15 mouse cellular contexts compared by ENCODE assay signal in genomic region chr12:85298127-85298834, GRCm38 (mm10). TPM values are rescaled to one million over a fixed set of nuclear protein-coding genes. Genes with fewer than 3 reads are reported as not detected.
A peak's percentile ranks its signal among the peaks of the same experiment; 100 is the strongest.
DNase-seq lines count a peak whose midpoint lies in the region; ATAC-seq and TF ChIP-seq lines count a peak whose summit lies in the region.
"Had no signal": no experiment of that assay in that cellular context is flagged by ENCODE, and none has a peak within 500 bp of the region (broad histone marks: within the 10 kb centered on the region; RNA-seq: fewer than 3 reads in every experiment).

No protein-coding gene starts in this region.

- no peak for TF ChIP-seq EP300 in stomach, postnatal 0 days (optimal IDR thresholded peaks at IDR 0.05)

- H3K4me2 ChIP-seq in embryonic facial prominence, embryonic 15.5 days (replicated peaks): no peak overlapping the region
- H3K4me2 ChIP-seq in stomach, embryonic 14.5 days (replicated peaks; ENCODE audit: low read depth, low read length): no peak overlapping the region
- H3K4me2 ChIP-seq in stomach, postnatal 0 days (replicated peaks; ENCODE audit: low read depth): no peak overlapping the region
- H3K4me2 ChIP-seq in stomach, embryonic 16.5 days (ENCODE audit: low read depth, low read length): no peak overlapping the region
- H3K4me2 ChIP-seq: heart, embryonic 11.5 days; hindbrain, embryonic 14.5 days had no signal

- no peak for ATAC-seq in embryonic facial prominence, embryonic 15.5 days (ENCODE audit: insufficient number of reproducible peaks, low FRiP score, low TSS enrichment, low read depth)
- ATAC-seq in stomach, embryonic 14.5 days (ENCODE audit: insufficient number of reproducible peaks, insufficient read depth, low FRiP score, low read depth): no peak
- no peak for ATAC-seq in stomach, postnatal 0 days (ENCODE audit: low FRiP score, low TSS enrichment)
- no peak for ATAC-seq in stomach, embryonic 16.5 days (ENCODE audit: insufficient read depth, low FRiP score)
- no peak for ATAC-seq in megakaryocyte progenitor cell, adult 5-6 weeks (replicated peaks; ENCODE audit: poor library complexity)

- H3K27ac ChIP-seq in embryonic facial prominence, embryonic 15.5 days (replicated peaks): peak overlapping the region; percentile 34; the same call in 1 of the 2 replicates
- H3K27ac ChIP-seq in embryonic facial prominence, embryonic 10.5 days (replicated peaks): no peak overlapping the region
- 0 out of 2 replicates have a peak overlapping the region, but pooled peaks have one; percentile 21 for H3K27ac ChIP-seq in stomach, embryonic 14.5 days (ENCODE audit: low read length)
- H3K27ac ChIP-seq in stomach, postnatal 0 days (replicated peaks): no peak overlapping the region
- 0 out of 2 replicates have a peak overlapping the region, but pooled peaks have one; percentile 36 for H3K27ac ChIP-seq in stomach, embryonic 16.5 days (ENCODE audit: low read length)
- H3K27ac ChIP-seq: hindbrain, embryonic 14.5 days; layer of hippocampus, adult 2 months had no signal

- H3K4me3 ChIP-seq in embryonic facial prominence, embryonic 15.5 days (replicated peaks): no peak overlapping the region
- H3K4me3 ChIP-seq in embryonic facial prominence, embryonic 10.5 days: no peak overlapping the region
- H3K4me3 ChIP-seq in stomach, embryonic 14.5 days (ENCODE audit: low read depth, low read length): no peak overlapping the region
- H3K4me3 ChIP-seq in stomach, postnatal 0 days (ENCODE audit: low read depth, low read length): no peak overlapping the region
- H3K4me3 ChIP-seq in stomach, embryonic 16.5 days (replicated peaks; ENCODE audit: low read length): no peak overlapping the region
- H3K4me3 ChIP-seq: erythroblast, embryonic 14.5 days; layer of hippocampus, adult 2 months had no signal

- peaks cover 39% of the 10 kb centered on the region for H3K36me3 ChIP-seq in embryonic facial prominence, embryonic 15.5 days
- peaks cover 56% of the 10 kb centered on the region for H3K36me3 ChIP-seq in embryonic facial prominence, embryonic 10.5 days (replicated peaks)
- H3K36me3 ChIP-seq in stomach, embryonic 14.5 days (ENCODE audit: control insufficient read depth, insufficient read depth, low read length): peaks cover 24% of the 10 kb centered on the region
- H3K36me3 ChIP-seq in stomach, postnatal 0 days (ENCODE audit: control insufficient read depth, insufficient read depth, low read length): peaks cover 17% of the 10 kb centered on the region
- H3K36me3 ChIP-seq in stomach, embryonic 16.5 days (ENCODE audit: control insufficient read depth, insufficient read depth, low read length): peaks cover 14% of the 10 kb centered on the region; the same call in 1 of the 2 replicates

- DNase-seq in embryonic facial prominence, embryonic 10.5 days (ENCODE audit: low spot score): no peak
- DNase-seq in stomach, postnatal 0 days (ENCODE audit: low spot score): no peak
- DNase-seq in kidney, postnatal 4 days: peak; percentile 33 to 47
- DNase-seq in right cerebral cortex, postnatal 4 days: no peak
- DNase-seq: cerebellum, postnatal 10 days; lung, postnatal 14 days had no signal

- WGBS in embryonic facial prominence, embryonic 15.5 days: 68% methylated on average over 11 of the region's 11 CpGs
- 82% methylated on average over 11 of the region's 11 CpGs for WGBS in embryonic facial prominence, embryonic 10.5 days
- 45% methylated on average over 11 of the region's 11 CpGs for WGBS in stomach, embryonic 14.5 days
- WGBS in stomach, postnatal 0 days: 45% methylated on average over 11 of the region's 11 CpGs
- 48% methylated on average over 11 of the region's 11 CpGs for WGBS in stomach, embryonic 16.5 days

- no peak overlapping the region for H3K9ac ChIP-seq in embryonic facial prominence, embryonic 15.5 days
- no peak overlapping the region for H3K9ac ChIP-seq in stomach, embryonic 14.5 days (replicated peaks; ENCODE audit: low read depth, low read length)
- H3K9ac ChIP-seq in stomach, postnatal 0 days (ENCODE audit: low read length): no peak overlapping the region
- H3K9ac ChIP-seq in stomach, embryonic 16.5 days (ENCODE audit: low read length): no peak overlapping the region
- H3K9ac ChIP-seq: hindbrain, embryonic 14.5 days had no signal

- TF ChIP-seq CTCF in stomach, postnatal 0 days (IDR thresholded peaks at IDR 0.05; ENCODE audit: low read depth): no peak

- no peaks in the 10 kb centered on the region for H3K27me3 ChIP-seq in embryonic facial prominence, embryonic 15.5 days
- no peaks in the 10 kb centered on the region for H3K27me3 ChIP-seq in embryonic facial prominence, embryonic 10.5 days (replicated peaks; ENCODE audit: low read depth, poor library complexity, severe bottlenecking)
- H3K27me3 ChIP-seq in stomach, embryonic 14.5 days (ENCODE audit: control insufficient read depth, insufficient read depth, low read length): no peaks in the 10 kb centered on the region
- H3K27me3 ChIP-seq in stomach, postnatal 0 days (ENCODE audit: control insufficient read depth, insufficient read depth, low read length): no peaks in the 10 kb centered on the region
- no peaks in the 10 kb centered on the region for H3K27me3 ChIP-seq in stomach, embryonic 16.5 days (ENCODE audit: control insufficient read depth, insufficient read depth, low read length)

- peaks cover 27% of the 10 kb centered on the region for H3K4me1 ChIP-seq in embryonic facial prominence, embryonic 15.5 days
- H3K4me1 ChIP-seq in embryonic facial prominence, embryonic 10.5 days: peaks cover 11% of the 10 kb centered on the region
- peaks cover 9% of the 10 kb centered on the region; the same call in 1 of the 2 replicates for H3K4me1 ChIP-seq in stomach, embryonic 14.5 days (ENCODE audit: control insufficient read depth, insufficient read depth, low read length)
- 0 out of 2 replicates have a peak, but pooled peaks cover 2% of the 10 kb centered on the region for H3K4me1 ChIP-seq in stomach, postnatal 0 days (replicated peaks; ENCODE audit: control insufficient read depth, insufficient read depth)
- peaks cover 16% of the 10 kb centered on the region for H3K4me1 ChIP-seq in stomach, embryonic 16.5 days (ENCODE audit: control insufficient read depth, insufficient read depth, low read length)

- no peaks in the 10 kb centered on the region for H3K9me3 ChIP-seq in embryonic facial prominence, embryonic 15.5 days (replicated peaks)
- peaks cover 9% of the 10 kb centered on the region; the same call in 1 of the 2 replicates for H3K9me3 ChIP-seq in embryonic facial prominence, embryonic 10.5 days
- 0 out of 2 replicates have a peak, but pooled peaks cover 3% of the 10 kb centered on the region for H3K9me3 ChIP-seq in stomach, embryonic 14.5 days (ENCODE audit: control insufficient read depth, low read depth, low read length)
- no peaks in the 10 kb centered on the region for H3K9me3 ChIP-seq in stomach, postnatal 0 days (ENCODE audit: control insufficient read depth, low read length)
- H3K9me3 ChIP-seq in stomach, embryonic 16.5 days (replicated peaks; ENCODE audit: control insufficient read depth, low read length): peaks cover 8% of the 10 kb centered on the region; the same call in 1 of the 2 replicates

RNA-seq across cellular contexts. Expression of gene Zc2hc1c, which starts 9.9 kb away (rescaled TPM):
- 1.7 and 2.4 TPM in 2 replicates for polyA plus RNA-seq in embryonic facial prominence, embryonic 15.5 days (2015; fragmentation: Nextera tagmentation; extraction: Ambion mirVana)
- polyA plus RNA-seq in embryonic facial prominence, embryonic 10.5 days (2016; fragmentation: Nextera tagmentation; extraction: Ambion mirVana): 0.90 and 0.92 TPM in 2 replicates
- polyA plus RNA-seq in stomach, embryonic 14.5 days (2014; fragmentation: Nextera tagmentation; extraction: Ambion mirVana): 2.0 and 2.8 TPM in 2 replicates
- 0.76 and 0.93 TPM in 2 replicates for polyA plus RNA-seq in stomach, postnatal 0 days (2015; fragmentation: Nextera tagmentation; extraction: Ambion mirVana)
- polyA plus RNA-seq in stomach, embryonic 16.5 days (2015; fragmentation: Nextera tagmentation; extraction: Ambion mirVana): 2.0 and 2.1 TPM in 2 replicates
- total RNA-seq in megakaryocyte progenitor cell, adult 5-6 weeks (2015): not detected in 2 replicates
- not detected in 2 replicates for total RNA-seq in megakaryocyte progenitor cell, adult 5-6 weeks (2017)
- total RNA-seq: monocyte, adult 5-6 weeks had no signal

RNA-seq across cellular contexts. Expression of gene Acyp1, which starts 10.0 kb away (rescaled TPM):
- 50.8 and 60.2 TPM in 2 replicates for polyA plus RNA-seq in embryonic facial prominence, embryonic 15.5 days (2015; fragmentation: Nextera tagmentation; extraction: Ambion mirVana)
- polyA plus RNA-seq in embryonic facial prominence, embryonic 10.5 days (2016; fragmentation: Nextera tagmentation; extraction: Ambion mirVana): 47.3 and 50.6 TPM in 2 replicates
- polyA plus RNA-seq in stomach, embryonic 14.5 days (2014; fragmentation: Nextera tagmentation; extraction: Ambion mirVana): 45.2 and 56.8 TPM in 2 replicates
- 33.6 and 35.9 TPM in 2 replicates for polyA plus RNA-seq in stomach, postnatal 0 days (2015; fragmentation: Nextera tagmentation; extraction: Ambion mirVana)
- 39.5 and 50.6 TPM in 2 replicates for polyA plus RNA-seq in stomach, embryonic 16.5 days (2015; fragmentation: Nextera tagmentation; extraction: Ambion mirVana)
- 52.4 and 52.8 TPM in 2 replicates for total RNA-seq in megakaryocyte progenitor cell, adult 5-6 weeks (2015)
- total RNA-seq in megakaryocyte progenitor cell, adult 5-6 weeks (2017): 40.4 and 54.5 TPM in 2 replicates

RNA-seq across cellular contexts. Expression of gene Mlh3, which starts 27.9 kb away (rescaled TPM):
- 7.5 and 8.4 TPM in 2 replicates for polyA plus RNA-seq in embryonic facial prominence, embryonic 15.5 days (2015; fragmentation: Nextera tagmentation; extraction: Ambion mirVana)
- polyA plus RNA-seq in embryonic facial prominence, embryonic 10.5 days (2016; fragmentation: Nextera tagmentation; extraction: Ambion mirVana): 7.6 and 8.2 TPM in 2 replicates
- 9.0 and 9.8 TPM in 2 replicates for polyA plus RNA-seq in stomach, embryonic 14.5 days (2014; fragmentation: Nextera tagmentation; extraction: Ambion mirVana)
- 3.0 and 3.2 TPM in 2 replicates for polyA plus RNA-seq in stomach, postnatal 0 days (2015; fragmentation: Nextera tagmentation; extraction: Ambion mirVana)
- polyA plus RNA-seq in stomach, embryonic 16.5 days (2015; fragmentation: Nextera tagmentation; extraction: Ambion mirVana): 6.6 and 8.4 TPM in 2 replicates
- total RNA-seq in megakaryocyte progenitor cell, adult 5-6 weeks (2015): 5.6 and 7.9 TPM in 2 replicates
- total RNA-seq in megakaryocyte progenitor cell, adult 5-6 weeks (2017): 7.9 and 9.7 TPM in 2 replicates

RNA-seq across cellular contexts. Expression of gene Nek9, which starts 40.9 kb away (rescaled TPM):
- polyA plus RNA-seq in embryonic facial prominence, embryonic 15.5 days (2015; fragmentation: Nextera tagmentation; extraction: Ambion mirVana): 23.9 and 25.4 TPM in 2 replicates
- 24.5 and 26.6 TPM in 2 replicates for polyA plus RNA-seq in embryonic facial prominence, embryonic 10.5 days (2016; fragmentation: Nextera tagmentation; extraction: Ambion mirVana)
- polyA plus RNA-seq in stomach, embryonic 14.5 days (2014; fragmentation: Nextera tagmentation; extraction: Ambion mirVana): 20.3 and 20.4 TPM in 2 replicates
- 7.2 and 8.1 TPM in 2 replicates for polyA plus RNA-seq in stomach, postnatal 0 days (2015; fragmentation: Nextera tagmentation; extraction: Ambion mirVana)
- polyA plus RNA-seq in stomach, embryonic 16.5 days (2015; fragmentation: Nextera tagmentation; extraction: Ambion mirVana): 16.8 and 17.1 TPM in 2 replicates
- total RNA-seq in megakaryocyte progenitor cell, adult 5-6 weeks (2015): 34.0 and 36.1 TPM in 2 replicates
- total RNA-seq in megakaryocyte progenitor cell, adult 5-6 weeks (2017): 20.4 and 23.6 TPM in 2 replicates

Comparison
In these comparisons a context has a peak if more than half of its experiments do, and no peak if none do; other contexts are left out.
1. H3K27ac ChIP-seq: peak in embryonic facial prominence, embryonic 15.5 days (single experiment), stomach, embryonic 14.5 days (single experiment) and stomach, embryonic 16.5 days (single experiment); none in embryonic facial prominence, embryonic 10.5 days (single experiment) and stomach, postnatal 0 days (single experiment).
2. DNase-seq: peak in kidney, postnatal 4 days (2 of 2); none in embryonic facial prominence, embryonic 10.5 days (single experiment), stomach, postnatal 0 days (single experiment) and right cerebral cortex, postnatal 4 days (single experiment).